Mouse (Mus musculus) urinary bladder, postnatal 36 days (tissue): Measurements from ENCODE around the gene Gm5767.

Source experiments
- DNase-seq, 2 experiments: peaks; one replicate each; pipeline ENCODE4 v3.0.0; 2022; ENCODE audit warnings: low spot score in 2 of 2, mixed read lengths in 1 of 2

Gene Gm5767

DNA sequence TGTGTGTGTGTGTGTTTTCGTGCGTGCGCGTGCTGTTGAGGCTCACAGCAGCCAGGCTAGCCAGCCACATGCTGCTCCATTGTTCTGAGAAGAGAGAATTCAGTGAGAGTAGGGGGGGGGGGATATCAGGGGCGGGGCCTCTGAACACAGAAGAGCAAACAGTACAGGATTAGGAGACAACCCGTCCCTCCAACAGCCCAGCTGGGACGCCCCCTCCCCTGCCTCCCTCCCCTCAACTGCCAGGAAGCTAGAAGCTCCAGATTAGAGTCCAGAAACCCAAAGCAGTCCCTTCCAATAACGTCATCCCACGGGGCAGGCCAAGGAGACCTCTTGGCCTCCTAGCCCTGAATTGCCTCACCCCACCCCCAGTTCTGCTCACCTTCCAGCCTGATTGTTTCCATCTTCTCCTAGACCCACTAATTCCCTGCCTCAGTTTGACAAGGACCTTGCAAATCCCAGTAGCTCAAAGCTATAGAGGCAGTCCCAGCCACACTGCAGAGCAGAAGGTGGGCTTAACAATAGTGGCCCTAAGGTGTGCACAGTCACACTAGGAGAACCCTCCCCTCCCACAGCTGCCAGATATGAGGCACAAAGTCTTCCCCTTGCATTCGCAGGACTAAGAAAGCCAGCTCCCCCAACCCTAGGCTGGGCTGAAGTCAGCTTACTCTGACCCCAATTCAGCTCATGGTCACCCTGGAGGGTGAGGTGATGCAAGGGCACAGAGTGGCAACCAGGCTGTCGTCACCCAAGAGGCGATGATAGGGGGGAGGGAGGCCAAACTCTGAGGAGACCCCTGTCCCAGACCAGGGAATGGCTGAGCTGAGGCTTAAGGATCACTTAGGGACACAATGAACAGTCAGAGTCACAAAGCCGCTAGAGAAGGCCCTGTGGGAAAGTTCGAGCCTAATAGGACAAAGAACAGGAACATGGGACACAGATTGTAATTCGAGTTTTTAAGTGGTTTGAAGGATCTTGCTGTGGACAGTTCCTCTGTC, 10.2 kb upstream of the Gm5767 start:
- no peak for DNase-seq

DNA sequence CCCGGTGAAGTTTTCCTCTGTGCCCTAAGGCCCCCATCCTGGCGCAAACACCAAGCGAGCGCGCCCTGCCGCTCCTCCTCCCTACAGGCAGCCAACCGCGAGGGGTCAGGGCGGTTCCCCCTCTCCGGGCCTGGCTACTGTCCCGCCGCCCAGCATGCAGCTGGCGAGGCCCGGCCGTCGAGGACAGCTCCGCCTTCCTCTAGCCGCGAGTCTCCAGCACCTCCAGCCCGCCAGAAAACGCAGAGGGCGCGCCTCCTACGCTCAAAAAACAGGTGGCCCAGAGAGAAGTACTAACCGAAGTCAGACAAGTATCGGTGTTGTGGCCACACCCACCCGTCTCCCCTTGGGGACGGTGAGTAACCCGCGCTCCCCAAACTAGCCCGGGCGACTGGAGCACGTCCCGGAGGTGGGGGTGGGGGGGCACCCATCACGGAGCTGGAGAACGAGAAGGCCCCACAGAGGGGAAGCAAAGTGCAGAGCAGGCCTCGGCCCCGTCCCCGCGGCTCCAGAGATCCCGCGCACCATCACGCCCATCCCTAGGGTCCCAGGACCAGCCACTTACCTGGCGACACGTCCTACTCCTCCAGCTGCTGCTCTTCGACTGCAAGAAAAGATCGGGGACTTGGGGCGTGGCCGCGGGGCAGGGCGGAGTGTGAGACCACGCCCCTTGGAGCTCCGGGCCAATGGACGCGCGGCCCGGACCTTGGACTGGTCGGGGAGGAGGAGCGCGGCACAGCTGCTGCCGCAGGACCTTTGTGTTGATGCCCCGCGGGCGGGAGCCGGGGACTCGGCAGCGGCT, 8.8 kb upstream of the Gm5767 start, which contains the start of gene Carhsp1:
TSS of gene Carhsp1 (minus strand) at position 605 of the 799 bp plus-strand sequence.
- peak; percentile 87 to 96 for DNase-seq

DNA sequence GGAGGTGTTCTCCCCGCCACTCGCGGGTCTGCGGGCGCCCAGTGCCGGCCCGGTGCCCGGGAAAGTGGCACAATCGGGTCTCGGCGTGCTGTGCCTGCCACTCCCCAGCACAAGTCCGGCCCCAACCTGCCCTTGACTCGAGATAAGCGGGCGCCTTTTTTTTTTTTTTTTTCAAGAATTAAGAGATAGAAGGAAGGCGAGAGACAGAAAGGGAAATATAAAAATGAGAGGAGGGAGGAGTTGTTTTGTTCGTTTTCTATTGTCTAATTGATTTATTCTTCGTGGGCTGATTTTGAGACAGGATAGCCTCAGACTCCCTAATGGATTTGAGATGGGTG, 8.3 kb upstream of the Gm5767 start:
- no peak for DNase-seq

DNA sequence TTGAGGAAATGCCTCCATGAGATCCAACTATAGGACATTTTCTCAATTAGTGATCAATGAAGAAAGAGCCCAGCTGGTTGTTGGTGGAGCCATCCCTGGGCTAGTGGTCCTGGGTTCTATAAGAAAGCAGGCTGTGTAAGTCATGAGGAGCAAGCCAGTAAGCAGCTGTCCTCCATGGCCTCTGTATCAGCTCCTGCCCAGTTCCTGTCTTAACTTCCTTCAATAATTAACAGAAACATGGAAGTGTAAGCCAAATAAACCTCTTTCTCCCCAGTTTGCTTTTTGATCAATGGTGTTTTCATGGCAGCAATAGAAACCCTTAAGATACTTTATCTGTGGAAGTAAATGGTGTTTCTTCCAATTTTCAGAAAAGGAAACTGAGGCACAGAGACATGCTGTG, 7.8 kb upstream of the Gm5767 start:
- no peak for DNase-seq

DNA sequence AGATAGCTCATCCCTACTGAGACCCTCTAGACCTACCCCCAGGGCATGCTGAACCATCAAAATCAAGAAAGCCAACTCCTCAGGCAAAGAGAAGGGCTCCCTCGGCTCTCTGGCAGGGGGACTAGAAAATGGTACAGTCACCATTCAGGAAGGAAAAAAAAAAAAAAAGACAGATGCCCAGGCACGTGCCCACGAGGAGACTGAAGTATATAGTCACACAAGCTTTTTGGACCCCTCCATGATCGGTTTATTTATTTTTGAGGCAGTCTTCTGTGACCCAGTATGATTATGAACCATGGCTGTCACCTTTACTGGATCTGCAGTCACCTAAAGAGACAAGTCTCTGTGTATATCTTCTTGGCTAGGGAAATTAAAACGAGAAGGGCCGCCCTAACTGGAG, 7.2 kb upstream of the Gm5767 start:
- DNase-seq, result no peak

DNA sequence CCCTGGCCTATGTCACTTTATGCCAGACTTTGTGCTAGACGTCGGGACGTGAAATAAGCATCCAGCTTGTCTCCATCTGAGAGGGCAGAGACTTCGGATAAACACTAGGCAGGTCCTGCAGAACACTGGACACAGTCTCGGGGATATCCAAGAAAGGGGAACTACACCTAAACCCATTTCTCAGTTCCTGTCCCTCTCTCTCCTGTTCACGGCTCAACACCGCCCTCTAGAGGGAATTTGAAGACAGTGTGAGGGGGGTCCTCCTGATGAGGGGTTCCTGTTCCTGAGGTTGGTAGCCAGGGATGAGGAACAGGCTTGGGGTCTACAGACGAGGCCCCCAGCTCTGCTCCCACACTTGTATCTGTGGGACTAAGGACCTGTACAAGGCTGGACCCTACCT, 6.4 kb upstream of the Gm5767 start:
- DNase-seq, result peak in 1 of 2 experiments; percentile 29

DNA sequence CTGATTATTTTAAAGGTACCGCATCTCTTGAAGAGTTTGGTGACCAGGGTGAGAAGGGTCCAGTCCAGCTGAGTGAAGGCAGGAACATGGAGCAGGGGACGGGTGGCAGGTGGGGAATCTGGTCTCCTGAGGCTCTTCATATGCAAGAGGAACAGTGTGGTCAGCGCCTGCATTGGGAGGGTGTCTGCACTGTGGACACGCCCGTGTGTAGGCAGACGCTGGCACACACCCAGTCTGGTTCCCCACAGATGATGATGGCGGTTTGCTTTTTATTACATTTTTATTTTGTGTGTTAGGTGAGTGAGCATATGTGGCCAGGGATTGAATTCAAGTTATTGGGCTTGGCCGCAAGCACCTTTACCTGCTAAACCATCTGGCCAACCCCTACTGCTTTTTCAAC, 5.0 kb upstream of the Gm5767 start:
- no peak for DNase-seq

DNA sequence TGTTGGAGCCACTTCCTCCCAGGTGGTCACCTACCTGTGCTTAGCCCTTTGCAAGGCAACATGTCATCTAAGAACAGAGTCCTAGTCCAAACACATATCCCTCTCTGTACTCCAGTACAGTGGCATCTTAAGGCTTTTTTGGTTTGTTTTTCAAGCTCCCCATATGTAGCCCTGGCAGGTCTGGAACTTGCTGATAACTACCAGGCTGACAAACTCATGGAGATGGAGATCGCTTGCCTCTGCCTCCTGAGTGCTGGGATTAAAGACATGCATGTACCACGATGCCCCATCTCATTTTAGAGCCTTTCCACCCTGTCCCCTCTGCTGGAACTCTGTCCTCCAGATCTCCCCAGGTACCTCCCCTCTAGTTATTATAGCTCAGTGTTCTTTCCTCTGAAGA, 4.3 kb upstream of the Gm5767 start:
- DNase-seq, result no peak

DNA sequence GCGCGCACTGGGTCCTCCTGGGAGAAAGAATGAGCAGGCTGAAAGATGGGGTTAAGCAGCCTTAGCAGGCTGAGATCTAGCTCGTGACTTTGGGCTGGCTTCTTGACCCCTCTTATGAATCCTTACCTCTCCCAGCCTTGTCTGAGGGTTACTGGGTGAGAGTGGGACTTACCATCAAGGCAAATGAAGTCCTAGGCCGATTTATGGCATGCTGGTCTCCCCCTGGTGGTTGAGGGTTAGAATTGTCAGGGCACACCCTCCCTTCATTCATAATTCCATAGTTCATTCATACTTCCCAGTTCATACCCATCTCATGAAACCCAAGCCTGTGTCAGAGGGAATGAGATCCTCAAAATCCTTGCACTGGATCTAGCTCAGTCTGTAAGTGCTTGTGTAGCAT, 3.8 kb upstream of the Gm5767 start:
- DNase-seq, result peak; percentile 33 to 42

DNA sequence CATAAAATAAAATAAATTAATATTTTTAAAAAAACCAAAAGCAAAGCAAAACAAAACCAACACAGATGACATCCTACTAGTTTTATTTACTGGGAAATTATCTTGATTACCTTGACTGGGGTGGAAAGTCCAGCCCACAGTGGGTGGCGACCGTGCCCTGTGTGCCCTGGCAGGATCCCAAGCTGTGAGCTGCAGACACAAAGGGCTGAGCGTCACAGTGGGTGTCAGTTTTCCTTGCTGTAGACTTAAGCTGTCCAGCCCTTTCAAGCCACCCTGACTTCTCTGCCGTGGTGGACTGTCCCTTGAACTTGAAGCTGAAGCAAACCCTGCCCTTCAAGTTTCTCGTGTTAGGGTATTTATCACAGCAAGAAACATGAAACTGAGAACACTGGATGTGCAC, 2.5 kb upstream of the Gm5767 start:
- DNase-seq, result no peak

DNA sequence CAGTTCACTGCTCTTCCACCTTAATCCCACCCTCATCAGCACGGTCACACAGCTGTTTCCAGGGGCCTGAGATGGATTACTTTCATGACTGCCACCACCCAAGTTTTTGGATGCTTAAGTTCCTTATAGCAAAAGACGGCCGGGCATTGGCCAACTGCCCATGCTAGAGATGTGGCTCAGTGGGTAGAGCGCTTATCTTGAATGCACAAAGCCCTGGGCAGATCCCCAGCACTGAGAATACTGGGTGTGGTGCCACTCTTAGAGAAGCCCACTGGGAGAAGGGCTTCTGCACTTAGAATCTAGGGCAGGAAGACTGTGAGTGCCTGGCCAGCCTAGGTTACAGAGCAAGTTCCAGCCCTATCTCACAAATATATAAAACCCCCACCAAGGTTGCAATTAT, 1.9 kb upstream of the Gm5767 start:
- no peak for DNase-seq

DNA sequence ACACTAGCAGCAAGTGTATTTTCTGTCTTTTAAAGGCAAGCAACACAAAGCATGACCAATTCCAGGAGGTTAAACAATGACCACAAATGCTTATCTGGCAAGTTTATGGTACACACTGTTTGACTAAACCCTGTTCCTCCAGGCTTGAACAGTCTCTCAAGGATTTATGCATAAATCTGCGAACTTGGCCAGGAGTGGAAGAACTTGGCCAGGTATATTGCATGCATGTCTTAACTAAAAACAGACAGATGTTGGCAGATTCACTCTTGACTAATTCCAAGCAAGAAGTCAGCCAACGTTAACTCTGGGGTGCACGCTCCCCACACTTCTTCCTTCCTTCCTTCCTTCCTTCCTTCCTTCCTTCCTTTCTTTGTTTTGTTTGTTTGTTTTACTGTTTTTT, 790 bp upstream of the Gm5767 start:
- no peak for DNase-seq

DNA sequence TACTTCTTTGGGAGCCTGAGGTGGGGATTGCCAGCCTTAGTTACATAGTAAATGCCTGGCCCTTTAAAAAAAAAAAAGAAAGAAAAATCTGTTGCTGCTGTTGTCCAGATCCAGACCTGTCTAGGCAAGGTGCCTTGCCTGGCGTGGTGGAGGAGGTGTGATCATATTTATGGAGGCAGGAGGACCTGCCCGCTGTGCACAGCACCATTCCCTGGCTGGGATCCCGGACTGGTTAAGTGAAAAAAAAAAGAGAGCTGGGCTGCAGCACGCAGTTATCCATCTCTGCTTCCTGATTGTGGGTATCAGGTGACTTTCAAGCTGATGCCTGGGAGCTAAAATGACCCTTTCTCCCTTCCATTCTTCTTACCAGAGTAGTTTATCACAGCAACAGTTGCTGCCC, 4.5 kb downstream of the Gm5767 start:
- DNase-seq, result peak in 1 of 2 experiments; percentile 23

DNA sequence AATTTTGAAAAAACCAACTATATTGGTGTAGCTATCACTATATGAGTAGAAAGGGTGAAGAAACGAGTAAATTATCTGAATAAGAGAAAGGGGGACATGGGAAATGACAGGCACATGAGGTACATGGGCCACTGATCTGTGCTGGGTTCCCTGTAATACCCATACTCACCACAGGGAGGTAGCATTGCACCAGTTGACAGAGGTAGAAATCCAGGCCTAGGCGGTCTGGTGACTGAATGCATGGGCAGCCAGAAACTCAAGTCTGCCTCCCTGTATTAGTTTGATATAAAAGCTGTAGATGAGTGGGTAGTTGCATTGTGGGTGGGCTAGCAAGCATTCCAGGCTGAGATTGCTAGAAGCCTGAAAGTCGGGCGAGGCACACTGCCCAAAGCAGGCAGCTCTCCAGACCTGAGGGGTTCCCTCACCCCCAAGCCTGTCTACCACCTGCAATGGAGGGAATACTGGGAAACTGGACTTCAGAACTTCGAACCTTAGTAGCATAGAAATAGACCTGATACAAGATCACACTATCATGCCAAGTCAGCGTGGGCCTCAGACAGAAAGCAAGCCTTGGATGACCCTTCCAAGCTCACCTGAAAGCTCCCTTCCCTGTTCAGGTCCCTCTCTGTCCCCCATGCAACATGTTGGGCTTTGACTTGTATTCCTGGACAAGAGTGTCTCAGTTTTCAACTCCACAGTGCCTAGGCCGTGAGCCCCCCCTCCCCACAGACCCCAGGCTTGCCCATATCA, 5.7 kb downstream of the Gm5767 start:
- peak; percentile 63 to 69 for DNase-seq

DNA sequence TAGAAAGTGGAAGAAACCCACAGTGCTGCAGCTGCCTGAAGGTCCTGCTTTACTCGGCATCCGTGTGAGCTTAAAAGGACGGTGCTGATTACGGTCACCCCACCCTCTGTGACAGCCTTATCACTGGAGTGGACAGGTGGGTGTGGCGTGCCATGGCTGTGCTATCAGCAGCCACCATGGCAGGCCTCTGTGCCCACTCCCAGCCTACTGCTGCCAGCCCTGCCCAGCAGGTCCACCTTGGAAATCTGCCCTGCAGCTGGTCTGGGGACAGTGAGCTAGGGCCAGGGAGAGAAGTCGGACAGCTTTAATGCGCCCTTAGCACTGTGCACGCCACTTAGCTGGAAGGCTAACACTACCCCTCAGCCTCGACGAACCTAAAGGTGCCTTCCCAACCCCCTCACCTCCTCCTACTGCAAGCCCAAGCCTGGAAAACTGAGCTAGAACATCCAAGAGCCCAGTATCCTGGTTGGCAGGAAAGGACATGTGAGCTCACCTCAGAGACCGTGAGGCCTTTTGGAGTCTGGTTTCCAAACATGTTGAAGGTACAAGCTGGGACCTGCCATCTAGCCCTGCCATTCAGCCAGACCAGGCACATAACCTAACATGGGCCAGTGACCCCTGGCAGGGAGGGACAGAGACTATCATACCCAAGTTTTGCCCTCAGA, 6.4 kb downstream of the Gm5767 start:
- DNase-seq, result no peak

DNA sequence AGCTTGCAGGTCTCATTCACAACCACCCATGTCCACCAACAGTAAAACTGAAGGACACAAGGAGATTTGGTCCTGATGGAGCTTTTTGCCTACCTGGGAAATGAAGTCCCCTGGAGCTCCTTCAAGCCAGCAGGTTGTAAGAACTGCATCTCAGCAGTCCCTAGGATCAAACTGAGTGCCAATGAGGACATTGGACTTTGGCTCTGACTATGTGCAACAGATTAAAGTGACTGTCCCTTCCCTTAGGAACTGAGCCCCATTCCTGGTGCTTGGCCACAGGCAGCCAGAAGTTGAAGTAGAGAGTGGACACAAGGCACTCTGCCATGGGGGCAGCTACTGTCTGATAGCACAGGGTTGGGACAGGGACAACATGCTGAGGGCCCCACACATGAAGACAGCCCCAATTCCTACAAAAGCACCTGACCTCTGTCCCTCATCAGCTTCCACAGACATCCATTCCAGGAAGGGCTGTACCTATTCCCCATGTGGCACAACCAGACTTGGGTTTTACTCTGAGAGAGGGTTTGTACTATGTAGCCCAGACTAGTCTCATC, 7.1 kb downstream of the Gm5767 start:
- DNase-seq, result no peak

DNA sequence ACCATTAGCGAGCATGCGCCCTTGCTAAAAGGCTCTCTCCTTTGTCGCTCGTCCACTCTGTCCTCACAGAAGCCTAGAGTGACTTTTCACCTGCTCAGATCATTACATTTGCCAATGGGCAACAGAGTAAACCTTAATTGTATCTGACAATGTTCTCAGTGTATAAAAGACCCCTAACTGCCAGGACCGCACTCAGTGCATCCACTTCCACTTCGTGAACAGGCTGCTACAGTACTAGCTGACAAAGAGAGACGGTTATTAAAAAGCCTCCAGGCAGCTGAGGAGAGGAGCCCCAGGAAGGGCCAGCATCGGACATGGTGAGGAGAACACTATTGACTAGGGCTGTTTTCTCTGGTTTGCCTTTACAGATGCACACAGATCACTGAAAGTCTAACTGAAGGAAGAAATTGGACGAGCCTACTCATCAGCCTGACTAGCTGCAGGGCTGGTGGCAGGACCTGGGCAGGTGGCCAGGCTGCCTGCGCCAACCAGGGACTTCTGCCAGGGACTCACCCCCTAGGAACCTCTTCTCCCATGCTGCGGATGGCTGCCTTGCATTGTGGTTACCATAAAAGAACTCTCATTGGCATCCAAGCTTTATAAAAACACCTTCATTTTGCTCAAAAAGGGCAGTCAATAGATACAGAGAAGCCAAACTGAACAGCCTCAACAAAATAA, 9.5 kb downstream of the Gm5767 start:
- DNase-seq, result peak in 1 of 2 experiments; percentile 43

DNA sequence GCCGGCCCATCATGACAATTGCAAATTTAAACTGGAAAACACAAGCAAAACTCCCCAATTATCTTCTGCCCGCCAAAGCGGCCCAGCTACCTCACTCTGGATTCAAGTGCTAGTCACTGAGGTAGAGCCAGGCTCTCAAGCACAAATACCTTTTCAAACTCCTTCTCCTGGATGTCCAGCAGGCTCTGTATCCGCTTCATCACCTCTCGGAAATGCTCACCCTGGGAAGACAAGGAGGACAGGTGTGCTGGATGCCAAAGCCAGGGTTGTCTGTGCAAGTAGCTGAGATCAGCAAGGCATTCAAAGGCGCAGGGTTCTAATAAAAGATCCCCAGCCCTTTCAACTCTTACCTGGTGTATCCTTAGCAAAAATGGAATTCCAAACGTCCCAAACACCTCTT, 10.6 kb downstream of the Gm5767 start:
- no peak for DNase-seq

DNA sequence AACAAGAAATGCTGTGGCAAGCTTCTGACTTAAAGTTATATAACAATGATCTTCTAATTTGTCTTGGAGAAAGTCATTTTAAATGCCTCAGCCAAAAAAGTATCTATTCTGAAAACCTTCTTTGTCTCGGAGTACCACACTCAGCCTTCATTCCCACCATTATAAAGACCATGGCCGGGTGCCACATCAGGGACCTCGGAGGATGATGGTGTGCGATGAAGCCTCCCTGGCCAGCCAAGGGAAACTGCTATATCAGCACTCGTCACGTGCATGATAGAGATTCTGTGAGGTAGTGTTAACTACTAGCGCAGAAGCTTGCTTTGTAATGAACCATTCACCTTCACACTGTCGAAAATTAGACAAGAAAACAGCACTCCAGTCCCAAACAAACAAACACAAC, 19.0 kb downstream of the Gm5767 start:
- no peak for DNase-seq

DNA sequence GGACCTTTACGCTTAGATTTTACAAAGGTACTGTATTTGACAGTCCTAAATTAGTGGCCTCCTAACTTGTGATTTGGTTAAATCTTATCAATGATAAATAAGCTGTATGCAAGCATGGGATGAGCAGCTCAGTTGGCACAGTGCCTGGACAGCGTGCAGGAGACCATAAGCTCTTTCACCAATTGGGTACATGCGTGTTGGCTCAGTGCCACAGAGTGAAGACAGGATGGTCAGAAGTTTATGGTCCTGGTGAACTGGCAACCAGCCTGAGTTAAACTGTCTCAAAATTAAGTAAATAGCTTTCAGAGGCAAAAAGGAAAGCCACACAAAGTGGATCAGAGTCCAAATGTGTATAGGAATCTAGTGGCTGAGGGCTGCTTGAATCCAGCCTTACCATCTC, 20.0 kb downstream of the Gm5767 start:
- DNase-seq, result no peak

DNA sequence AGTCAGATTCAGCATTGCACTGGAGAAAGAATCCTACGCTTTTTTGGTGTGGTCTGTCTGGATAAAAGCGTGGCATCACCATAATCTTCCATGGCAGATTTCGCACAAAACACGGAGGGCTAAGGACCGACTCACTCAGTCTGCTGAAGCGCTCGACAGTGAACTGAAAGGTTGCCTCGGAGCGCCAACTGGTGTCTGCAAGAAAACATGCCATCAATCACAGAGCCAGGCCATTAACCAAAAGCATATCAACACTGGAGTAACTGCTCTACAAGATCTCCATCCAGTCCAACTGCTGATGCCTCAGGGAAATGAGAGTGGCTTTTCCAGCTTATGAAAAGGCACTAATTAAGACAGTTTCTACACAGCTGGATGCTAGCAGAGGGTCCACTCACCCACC, 31.4 kb downstream of the Gm5767 start:
- no peak for DNase-seq
